Mouse (Mus musculus) central nervous system, embryonic 18 days (tissue): ENCODE results near the gene Ssxb8. TPM values are rescaled to one million over a fixed set of nuclear protein-coding genes. Genes with fewer than 3 reads are reported as not detected.

Source experiments
- polyA plus RNA-seq: library from polyadenylated mRNA; depleted of rRNA; stranded (reverse); fragments of >200 nt; gene quantifications from 2 replicates; pipeline ENCODE4 v1.2.3, GENCODE M21; 2012; rRNA removed

Gene Ssxb8
- not detected in 2 replicates for polyA plus RNA-seq

DNA sequence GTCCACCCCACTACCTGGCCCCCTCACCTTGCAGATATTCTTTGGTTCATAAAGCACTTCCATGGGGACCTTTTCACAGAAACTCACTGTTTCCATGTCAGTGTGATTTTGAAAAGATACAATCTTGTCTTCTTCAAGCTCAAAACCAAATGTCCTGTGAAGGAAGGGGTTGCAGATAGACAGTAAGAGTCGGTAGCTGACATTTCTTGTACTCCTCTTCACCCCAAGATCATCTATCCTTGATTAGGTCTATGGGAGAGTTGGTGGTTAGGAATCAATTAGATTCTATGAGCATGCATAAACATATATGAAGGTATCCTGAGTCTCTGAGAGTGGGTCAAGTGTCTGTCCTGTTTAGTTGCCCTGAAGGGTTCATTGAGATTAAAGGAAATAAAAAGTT is at the start of gene Ssxb8:
Ssxb8 (minus strand) TSS at position 101 of the 400 bp plus-strand sequence.

Other genes starting within 250 kb of the Ssxb8 start
- gene Ssxb2, start 229.1 kb downstream of the Ssxb8 start, polyA plus RNA-seq: not detected in 2 replicates
- gene Gm14459, start 165.9 kb downstream of the Ssxb8 start, polyA plus RNA-seq: not detected in 2 replicates
- not detected in 2 replicates for gene Ssxb6, start 142.6 kb downstream of the Ssxb8 start, polyA plus RNA-seq
- not detected in 2 replicates for gene Ssxb3, start 99.0 kb downstream of the Ssxb8 start, polyA plus RNA-seq
- gene Ssx9, start 57.6 kb upstream of the Ssxb8 start, polyA plus RNA-seq: not detected in 2 replicates
- gene Ssxb5, start 112.8 kb upstream of the Ssxb8 start, polyA plus RNA-seq: not detected in 2 replicates
- gene Gm6592, start 153.2 kb upstream of the Ssxb8 start, polyA plus RNA-seq: not detected in 2 replicates
- not detected in 2 replicates for gene Gm5751, start 183.4 kb upstream of the Ssxb8 start, polyA plus RNA-seq
- gene B630019K06Rik, start 201.5 kb upstream of the Ssxb8 start, polyA plus RNA-seq: 32.0 and 33.2 TPM in 2 replicates